Mouse (Mus musculus): ENCODE measurements around the gene Kcnh7.

Kcnh7 gene

DNA sequence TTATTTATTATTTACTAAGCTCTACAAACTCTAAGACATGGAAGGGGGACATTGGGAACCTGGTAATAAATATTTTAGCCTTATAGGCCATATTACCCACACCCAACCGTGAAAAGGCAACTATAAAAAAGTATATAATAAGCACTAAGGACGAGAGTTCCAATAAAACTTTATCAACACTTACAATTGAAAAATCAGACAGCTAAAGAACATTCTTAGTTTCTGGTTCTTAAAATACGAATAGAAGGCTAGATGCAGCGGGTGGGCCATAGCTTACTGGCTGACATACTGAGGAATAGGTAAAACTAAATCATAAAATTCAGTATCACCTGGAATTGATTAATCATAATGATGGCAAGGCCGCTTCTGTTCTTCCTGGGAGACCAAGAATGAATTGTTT is 539.2 kb downstream of the Kcnh7 start:
- DNase-seq: no peak
